Mouse (Mus musculus): ENCODE measurements around the gene Sox13. TPM values are rescaled to one million over a fixed set of nuclear protein-coding genes. Genes with fewer than 3 reads are reported as not detected.
A peak's percentile ranks its signal among the peaks of the same experiment; 100 is the strongest.

Sox13 gene
- polyA plus RNA-seq, 1 experiment from 2014 or later = 6.0 TPM

DNA sequence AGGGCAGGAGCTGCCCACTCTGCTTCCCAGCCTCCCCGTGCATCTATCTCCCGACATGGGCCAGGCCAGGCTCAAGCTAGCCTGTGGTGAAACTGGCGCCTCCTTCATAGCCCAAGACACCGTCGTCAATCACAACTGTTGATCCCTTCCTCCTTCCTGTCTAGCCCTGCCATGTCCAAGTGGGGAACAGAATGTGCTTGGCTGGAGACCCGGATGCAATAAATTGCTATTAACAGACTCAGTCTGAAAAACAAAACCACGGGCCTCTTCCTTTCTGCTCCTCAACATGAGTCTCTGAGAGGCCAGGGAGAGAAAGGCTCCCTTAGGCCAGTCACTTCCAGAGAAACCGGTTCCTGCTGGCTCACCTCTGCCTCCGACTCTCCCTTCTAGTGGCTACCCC, 11.2 kb downstream of the Sox13 start:
- Histone ChIP-seq H3K4me3 (no peak overlapping the region), H3K27ac (replicated peaks) (no peak overlapping the region), H3K36me3 (no peaks in the 10 kb centered on the region), H3K9me3 (no peaks in the 10 kb centered on the region), H3K9ac (no peak overlapping the region), H3K4me2 (no peak overlapping the region), H3K27me3 (no peaks in the 10 kb centered on the region), H3K4me1 (replicated peaks) (peaks cover 29% of the 10 kb centered on the region)
- ATAC-seq (ENCODE audit: low FRiP score, low read depth) = no peak
- 74% methylated on average over 9 of the region's 9 CpGs for WGBS

DNA sequence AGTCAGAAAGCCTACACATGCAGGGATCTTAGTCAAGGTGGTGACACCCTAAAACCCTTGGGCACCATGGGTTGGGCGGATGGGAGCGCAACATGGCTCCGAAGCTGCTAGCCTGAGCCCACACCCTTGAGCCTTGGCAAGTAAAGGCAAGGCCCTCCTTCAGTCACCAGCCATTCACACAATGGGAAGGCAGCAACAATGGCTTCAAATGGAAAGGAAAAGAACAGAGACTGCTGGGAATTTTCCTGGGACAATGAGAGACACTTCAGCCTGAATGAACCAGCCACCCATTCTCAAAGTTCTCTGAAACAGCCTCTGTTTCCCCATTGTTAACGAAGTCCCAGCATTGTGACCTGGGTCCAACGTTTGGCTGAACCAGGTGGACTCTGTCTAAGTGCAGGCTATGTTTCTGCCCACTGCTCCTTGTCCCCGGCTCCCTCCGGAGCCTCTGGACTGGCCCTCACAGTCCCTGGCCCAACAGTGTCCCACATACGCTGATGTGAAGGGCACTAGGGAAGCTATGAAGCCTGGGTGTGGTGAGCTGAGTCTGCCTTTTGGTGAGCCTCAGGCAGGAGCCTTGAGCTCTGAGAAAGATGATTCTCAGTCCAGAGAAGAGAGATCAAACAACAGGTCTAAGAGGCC, 12.6 kb downstream of the Sox13 start:
- peaks cover 17% of the 10 kb centered on the region; the same call in 1 of the 2 replicates for H3K4me1 ChIP-seq (replicated peaks)

DNA sequence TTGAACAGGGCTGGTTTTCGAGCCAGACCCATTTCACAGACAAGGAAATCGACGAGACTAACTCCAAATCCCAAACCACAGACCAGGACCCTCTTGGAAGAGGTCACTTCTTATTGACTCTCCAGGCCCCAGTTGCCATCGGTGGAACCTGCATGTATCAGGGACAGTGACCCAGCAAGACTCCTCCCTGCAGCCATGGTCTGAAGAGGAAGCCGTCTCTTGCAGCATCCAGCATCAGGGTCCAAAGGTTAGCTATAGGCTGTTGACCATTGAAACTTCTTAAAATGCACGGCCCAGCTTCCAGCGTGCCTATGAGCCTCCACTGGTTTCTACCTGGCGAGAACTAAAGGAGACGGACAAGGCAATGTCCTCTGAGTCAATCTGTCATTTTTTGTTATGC, 14.4 kb downstream of the Sox13 start:
- Histone ChIP-seq H3K27ac (replicated peaks) (no peak overlapping the region), H3K9ac (no peak overlapping the region), H3K27me3 (no peaks in the 10 kb centered on the region), H3K4me3 (no peak overlapping the region), H3K36me3 (no peaks in the 10 kb centered on the region), H3K9me3 (no peaks in the 10 kb centered on the region), H3K4me2 (no peak overlapping the region), H3K4me1 (replicated peaks) (0 out of 2 replicates have a peak, but pooled peaks cover 9% of the 10 kb centered on the region)
- ATAC-seq (ENCODE audit: low FRiP score, low read depth) = no peak
- 53% methylated on average over 9 of the region's 9 CpGs for WGBS

More for the DNA sequence above, 12.6 kb downstream of the Sox13 start:
- Histone ChIP-seq H3K27me3 (no peaks in the 10 kb centered on the region), H3K4me3 (no peak overlapping the region), H3K36me3 (no peaks in the 10 kb centered on the region), H3K4me2 (no peak overlapping the region), H3K9ac (no peak overlapping the region), H3K27ac (replicated peaks) (no peak overlapping the region), H3K9me3 (no peaks in the 10 kb centered on the region)
- WGBS = 32% methylated on average over 8 of the region's 8 CpGs
- no peak for ATAC-seq (ENCODE audit: low FRiP score, low read depth)

DNA sequence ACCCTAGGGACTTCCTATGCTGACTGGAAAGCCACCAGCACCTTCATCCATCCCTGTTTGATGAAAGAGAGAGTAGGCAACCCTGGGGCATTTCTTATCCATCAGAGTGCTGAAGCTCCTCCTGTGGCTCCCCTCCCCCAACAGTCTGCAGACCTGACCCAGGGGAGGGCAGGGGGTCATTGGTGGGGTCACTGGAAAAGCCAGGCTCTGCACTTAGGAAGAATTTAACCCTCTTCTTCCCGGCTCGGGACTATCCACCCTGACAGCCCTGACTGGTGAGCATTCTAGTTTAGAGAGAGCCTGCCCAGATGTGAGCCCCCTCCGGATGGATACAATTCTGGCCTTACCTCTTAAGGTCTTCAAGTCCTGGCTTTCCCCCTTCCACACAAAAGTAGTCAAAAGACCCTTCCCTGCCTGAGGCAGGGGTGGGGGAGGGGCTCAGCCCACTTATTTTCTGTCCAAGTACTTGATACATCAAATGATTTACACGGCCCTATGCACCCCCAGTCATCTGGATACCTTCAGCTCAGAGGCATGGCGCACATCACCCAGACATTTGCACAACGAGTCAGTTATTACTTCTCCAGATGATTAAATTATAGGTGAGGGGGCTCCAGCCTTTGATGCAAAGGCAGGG, 15.2 kb downstream of the Sox13 start:
- H3K9ac ChIP-seq = no peak overlapping the region
- 12% methylated on average over 6 of the region's 6 CpGs for WGBS
- no peak overlapping the region for H3K4me2 ChIP-seq

DNA sequence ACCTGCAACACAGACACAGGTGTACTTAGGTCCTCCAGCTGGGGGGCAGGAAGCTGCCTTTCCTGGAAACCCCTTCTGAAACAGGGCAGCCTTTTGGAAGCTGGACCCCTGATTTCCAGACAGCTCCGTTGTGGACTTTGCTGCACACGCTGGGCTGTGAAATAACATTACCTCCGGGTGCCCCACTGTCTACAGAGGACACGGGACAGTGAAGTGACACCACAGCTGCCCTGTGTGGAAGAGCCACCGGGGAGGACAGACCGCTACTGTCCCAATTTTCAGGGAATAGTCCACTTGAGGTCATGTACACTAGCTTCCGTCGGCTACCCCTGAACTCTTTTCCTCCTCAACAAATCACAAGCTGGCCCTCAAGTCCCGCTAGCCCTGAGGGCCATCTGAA, 15.9 kb downstream of the Sox13 start:
- no peaks in the 10 kb centered on the region for H3K27me3 ChIP-seq
- no peak overlapping the region for H3K27ac ChIP-seq (replicated peaks)
- ATAC-seq (ENCODE audit: low FRiP score, low read depth) = no peak
- WGBS = 43% methylated on average over 9 of the region's 9 CpGs
- H3K9ac ChIP-seq = no peak overlapping the region
- H3K4me3 ChIP-seq = no peak overlapping the region
- no peaks in the 10 kb centered on the region for H3K9me3 ChIP-seq
- H3K36me3 ChIP-seq = no peaks in the 10 kb centered on the region
- H3K4me2 ChIP-seq = no peak overlapping the region
- 0 out of 2 replicates have a peak, but pooled peaks cover 6% of the 10 kb centered on the region for H3K4me1 ChIP-seq (replicated peaks)

More for the DNA sequence above, 15.2 kb downstream of the Sox13 start:
- Histone ChIP-seq H3K4me1 (replicated peaks) (0 out of 2 replicates have a peak, but pooled peaks cover 9% of the 10 kb centered on the region), H3K27me3 (no peaks in the 10 kb centered on the region), H3K27ac (replicated peaks) (no peak overlapping the region), H3K4me3 (no peak overlapping the region), H3K9me3 (no peaks in the 10 kb centered on the region), H3K36me3 (no peaks in the 10 kb centered on the region)
- no peak for ATAC-seq (ENCODE audit: low FRiP score, low read depth)

DNA sequence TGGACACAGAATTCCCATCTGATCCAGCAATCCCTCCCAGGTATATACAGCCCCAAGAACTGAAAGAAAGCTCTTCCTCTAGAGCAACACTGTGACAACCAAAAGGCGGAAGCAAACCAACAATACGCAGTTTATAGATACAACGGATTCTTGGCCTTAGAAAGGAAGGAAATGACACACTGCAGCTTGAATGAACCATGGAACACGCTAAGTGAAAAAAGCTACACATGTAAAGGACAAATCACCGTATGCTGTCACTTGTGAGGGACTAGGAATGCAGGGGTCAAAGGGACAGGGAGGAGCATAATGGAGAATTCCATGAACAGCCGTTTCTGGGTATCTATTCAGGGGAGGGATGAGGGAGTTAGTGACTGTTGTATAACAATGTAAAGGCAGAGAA, 16.7 kb downstream of the Sox13 start:
- WGBS = 47% methylated on average over 6 of the region's 6 CpGs
- ATAC-seq (ENCODE audit: low FRiP score, low read depth) = no peak
- Histone ChIP-seq H3K27ac (replicated peaks) (no peak overlapping the region), H3K36me3 (no peaks in the 10 kb centered on the region), H3K9me3 (no peaks in the 10 kb centered on the region), H3K4me1 (replicated peaks) (0 out of 2 replicates have a peak, but pooled peaks cover 6% of the 10 kb centered on the region), H3K27me3 (no peaks in the 10 kb centered on the region), H3K4me2 (no peak overlapping the region), H3K4me3 (no peak overlapping the region), H3K9ac (no peak overlapping the region)

DNA sequence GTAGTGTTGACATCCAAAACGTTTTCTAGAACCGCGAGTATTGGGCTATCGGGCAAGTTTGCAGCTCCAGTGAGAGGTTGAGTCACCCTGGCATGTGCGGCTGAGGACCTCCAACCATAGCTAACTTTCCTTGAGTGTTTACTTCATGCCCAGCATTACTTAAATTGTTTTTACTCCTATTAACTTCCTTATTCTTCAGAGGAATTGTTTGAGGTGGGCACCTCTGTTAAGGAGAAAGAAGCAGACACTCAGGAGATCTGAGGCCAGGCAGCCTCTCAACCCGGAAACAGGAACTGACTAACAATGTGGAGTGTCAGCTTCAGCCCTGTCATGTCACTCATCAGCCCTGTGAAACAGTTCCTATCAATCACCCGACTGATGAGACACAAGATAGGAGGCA, 17.6 kb downstream of the Sox13 start:
- Histone ChIP-seq H3K27ac (replicated peaks) (no peak overlapping the region), H3K9me3 (no peaks in the 10 kb centered on the region), H3K36me3 (no peaks in the 10 kb centered on the region), H3K9ac (no peak overlapping the region), H3K4me3 (no peak overlapping the region), H3K27me3 (no peaks in the 10 kb centered on the region), H3K4me2 (no peak overlapping the region), H3K4me1 (replicated peaks) (0 out of 2 replicates have a peak, but pooled peaks cover 6% of the 10 kb centered on the region)
- ATAC-seq (ENCODE audit: low FRiP score, low read depth) = no peak
- 86% methylated on average over 7 of the region's 7 CpGs for WGBS

DNA sequence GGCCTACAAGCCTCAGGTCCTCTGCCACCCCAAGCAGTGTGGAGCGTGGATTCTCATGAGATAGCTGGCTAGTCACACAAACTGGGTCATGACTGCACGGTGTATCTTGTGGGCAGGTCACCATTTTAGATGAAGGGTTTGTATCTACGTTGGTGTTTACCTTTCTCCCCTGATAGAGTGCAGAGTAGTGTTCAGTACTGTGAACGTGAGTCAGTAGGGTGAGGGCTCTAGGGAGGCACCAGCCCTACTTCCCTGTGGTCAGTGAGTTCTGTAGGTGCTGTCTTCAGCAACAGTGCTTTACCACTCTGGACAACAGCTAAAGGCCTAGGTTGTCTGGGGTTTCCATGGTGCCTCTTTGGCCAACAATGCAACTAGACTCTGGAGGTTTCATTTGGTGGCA, 20.2 kb downstream of the Sox13 start:
- WGBS = 96% methylated on average over 4 of the region's 4 CpGs
- Histone ChIP-seq H3K4me2 (no peak overlapping the region), H3K4me1 (replicated peaks) (0 out of 2 replicates have a peak, but pooled peaks cover 3% of the 10 kb centered on the region), H3K9ac (no peak overlapping the region), H3K4me3 (no peak overlapping the region), H3K27me3 (no peaks in the 10 kb centered on the region), H3K9me3 (no peaks in the 10 kb centered on the region), H3K36me3 (no peaks in the 10 kb centered on the region), H3K27ac (replicated peaks) (no peak overlapping the region)
- no peak for ATAC-seq (ENCODE audit: low FRiP score, low read depth)

DNA sequence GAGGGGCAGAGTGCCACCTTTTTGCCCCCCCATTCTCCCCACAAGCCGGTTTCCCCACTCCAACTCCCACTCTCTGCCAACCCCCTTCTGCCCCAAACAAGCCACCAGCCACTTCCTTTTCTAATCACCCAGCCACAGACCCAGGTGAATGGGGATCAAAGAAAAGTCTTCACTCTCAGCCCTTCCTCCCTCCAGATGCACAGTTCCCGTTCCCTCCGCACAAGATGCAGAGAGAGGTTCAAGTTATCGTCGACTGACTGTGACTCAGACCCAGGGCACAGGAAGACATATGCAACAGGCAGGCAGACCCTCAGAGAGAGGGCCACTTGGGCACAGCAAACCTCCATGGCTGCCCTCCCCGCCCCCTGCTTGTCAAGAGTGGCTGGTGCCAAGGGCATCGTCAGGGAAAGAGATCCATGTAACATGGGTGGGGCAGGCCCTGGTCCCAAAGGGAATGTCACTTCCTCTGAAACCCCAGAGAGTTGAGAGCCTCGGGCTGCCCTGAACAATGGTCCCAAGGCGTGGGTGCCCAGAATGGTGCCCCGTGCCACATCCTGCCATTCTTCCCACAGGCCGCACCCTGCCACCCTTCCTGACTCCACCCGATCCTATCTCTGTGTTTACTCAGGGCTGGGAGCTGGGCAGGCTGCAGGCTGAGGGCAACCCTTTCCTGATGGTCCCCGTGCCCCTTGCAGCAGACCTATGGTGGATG, 24.0 kb downstream of the Sox13 start:
- no peak for ATAC-seq (ENCODE audit: low FRiP score, low read depth)
- Histone ChIP-seq H3K4me1 (replicated peaks) (peaks cover 18% of the 10 kb centered on the region), H3K9me3 (no peaks in the 10 kb centered on the region), H3K27ac (replicated peaks) (no peak overlapping the region), H3K4me2 (no peak overlapping the region), H3K36me3 (no peaks in the 10 kb centered on the region), H3K4me3 (no peak overlapping the region), H3K27me3 (no peaks in the 10 kb centered on the region), H3K9ac (no peak overlapping the region)
- 86% methylated on average over 13 of the region's 13 CpGs for WGBS

DNA sequence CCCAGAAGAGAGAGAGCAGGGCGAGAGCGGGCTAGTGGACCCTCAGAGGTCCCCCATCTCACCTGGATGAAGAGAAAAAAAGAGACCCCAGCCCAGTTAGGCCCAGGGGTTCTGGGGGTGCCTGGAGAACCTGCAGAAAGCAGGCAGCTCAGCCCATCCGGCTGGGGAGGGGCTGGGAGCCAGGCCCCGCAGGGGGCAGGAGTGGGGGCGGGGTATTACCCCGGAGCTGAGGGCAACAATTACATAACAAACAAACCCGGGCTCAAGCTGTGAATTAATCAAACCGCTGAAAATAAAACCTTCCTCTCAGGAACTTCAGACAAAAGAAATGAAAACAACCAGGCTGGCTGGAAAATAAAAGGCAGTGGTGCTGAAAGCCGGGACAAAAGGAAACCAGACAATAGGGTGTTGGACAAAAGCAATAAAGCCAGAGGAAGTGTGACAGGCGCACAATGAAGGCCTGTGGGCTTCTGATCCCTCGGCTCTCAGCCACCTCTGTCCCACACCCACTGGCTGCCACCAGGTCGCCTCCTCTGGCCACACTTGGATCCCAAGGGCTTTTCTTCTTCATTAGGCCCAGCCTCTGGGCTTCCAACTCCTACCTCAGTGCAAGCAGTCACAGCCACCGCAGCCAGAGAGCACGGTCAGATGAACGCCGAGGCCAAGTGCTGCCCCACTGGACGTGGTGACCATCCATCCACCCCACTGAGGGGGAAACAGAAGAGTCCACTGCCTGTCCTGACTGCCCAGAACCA, 26.5 kb downstream of the Sox13 start:
- Histone ChIP-seq H3K36me3 (no peaks in the 10 kb centered on the region), H3K4me2 (peak overlapping the region; percentile 30), H3K27me3 (no peaks in the 10 kb centered on the region), H3K4me3 (no peak overlapping the region), H3K9ac (peak overlapping the region; percentile 30), H3K9me3 (no peaks in the 10 kb centered on the region), H3K27ac (replicated peaks) (peak overlapping the region; percentile 83), H3K4me1 (replicated peaks) (peaks cover 26% of the 10 kb centered on the region)
- 3% methylated on average over 17 of the region's 17 CpGs for WGBS
- peak; percentile 62 for ATAC-seq (ENCODE audit: low FRiP score, low read depth)

DNA sequence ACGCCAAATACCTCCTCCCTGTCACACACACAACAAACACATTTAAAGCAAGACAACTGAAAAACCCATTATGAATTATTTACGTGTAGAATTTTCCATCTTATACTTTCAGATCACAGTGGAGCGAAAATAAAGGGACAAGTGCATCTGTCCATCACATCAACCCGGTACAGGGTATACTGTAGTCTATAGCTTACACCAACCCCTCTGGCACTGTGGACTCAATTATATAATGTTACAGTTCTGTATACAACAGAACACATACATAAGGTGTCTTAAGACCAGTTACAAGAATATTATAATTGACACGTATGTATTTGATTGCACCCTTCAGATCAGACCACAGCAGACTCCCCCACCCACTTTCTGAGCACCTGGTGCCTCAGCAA, 27.1 kb downstream of the Sox13 start:
- 48% methylated on average over 5 of the region's 5 CpGs for WGBS
- Histone ChIP-seq H3K9ac (peak overlapping the region; percentile 30; the same call in 1 of the 2 replicates), H3K4me3 (no peak overlapping the region), H3K4me1 (replicated peaks) (peaks cover 26% of the 10 kb centered on the region), H3K27me3 (no peaks in the 10 kb centered on the region), H3K36me3 (no peaks in the 10 kb centered on the region), H3K4me2 (peak overlapping the region; percentile 30), H3K9me3 (no peaks in the 10 kb centered on the region), H3K27ac (replicated peaks) (peak overlapping the region; percentile 83)
- ATAC-seq (ENCODE audit: low FRiP score, low read depth) = peak; percentile 40; the same call in 1 of the 2 replicates

Measured in hindbrain, embryonic 15.5 days (tissue).